Mouse (Mus musculus): ENCODE measurements around the gene Mprip. TPM values are rescaled to one million over a fixed set of nuclear protein-coding genes. Genes with fewer than 3 reads are reported as not detected.

The Mprip gene
- polyA plus RNA-seq, 1 experiment from 2014 or later, result 97.6 TPM

DNA sequence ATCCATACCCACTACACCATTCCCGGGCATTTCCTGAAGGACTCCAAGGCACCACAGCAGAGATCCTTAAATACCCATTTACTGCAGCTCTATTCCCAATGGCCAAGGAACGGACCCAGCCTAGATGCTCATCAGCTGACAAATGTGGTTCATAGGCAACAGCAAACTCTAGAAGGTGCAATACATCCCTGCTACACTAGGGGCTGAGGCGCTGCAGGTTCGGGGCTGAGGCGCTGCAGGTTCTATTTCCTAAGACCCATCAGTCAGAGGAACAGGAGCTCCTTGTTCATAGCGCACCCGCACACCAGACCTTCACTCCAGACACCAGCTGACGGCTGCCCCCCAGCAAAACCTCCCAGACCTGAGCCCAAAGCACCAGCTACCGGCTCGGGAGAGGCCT lies 139.3 kb downstream of the Mprip start:
- WGBS, result 88% methylated on average over 10 of the region's 10 CpGs
- DNase-seq (ENCODE audit: low spot score), result no peak
- Histone ChIP-seq H3K27me3 (ENCODE audit: control insufficient read depth, insufficient read depth, low read length) (no peaks in the 10 kb centered on the region), H3K4me1 (replicated peaks; ENCODE audit: control insufficient read depth, insufficient read depth, low read length) (no peaks in the 10 kb centered on the region), H3K9ac (ENCODE audit: low read length) (no peak overlapping the region), H3K4me3 (ENCODE audit: low read depth, low read length) (no peak overlapping the region), H3K9me3 (ENCODE audit: control insufficient read depth, low read length) (no peaks in the 10 kb centered on the region), H3K27ac (ENCODE audit: low read depth, low read length) (no peak overlapping the region), H3K4me2 (ENCODE audit: low read depth, low read length, severe bottlenecking) (no peak overlapping the region), H3K36me3 (ENCODE audit: control insufficient read depth, insufficient read depth, low read length) (peaks cover 12% of the 10 kb centered on the region; the same call in 1 of the 2 replicates)
- no peak for ATAC-seq (replicated peaks; ENCODE audit: low FRiP score)

DNA sequence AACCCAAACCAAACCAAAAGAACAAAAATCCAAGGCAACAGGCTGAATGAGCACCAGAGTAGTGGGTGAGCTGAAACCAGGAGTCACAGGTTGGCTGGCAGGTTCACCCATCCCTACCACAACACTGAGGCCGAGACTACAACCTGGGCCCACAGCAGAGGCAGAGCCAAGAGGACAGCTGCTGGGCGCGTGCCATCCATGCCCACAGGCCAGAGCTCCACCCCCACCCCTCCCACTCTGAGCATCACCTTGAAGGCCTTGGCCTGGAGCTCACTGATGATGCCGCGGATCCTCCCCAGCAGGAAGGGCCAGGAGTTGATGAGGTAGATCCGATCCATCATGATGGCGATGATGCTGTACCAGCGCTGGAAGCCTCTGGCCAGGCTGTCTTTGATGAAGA lies 140.8 kb downstream of the Mprip start:
- no peak overlapping the region for H3K4me3 ChIP-seq (ENCODE audit: low read depth, low read length)
- H3K4me1 ChIP-seq (replicated peaks; ENCODE audit: control insufficient read depth, insufficient read depth, low read length), result no peaks in the 10 kb centered on the region
- H3K27me3 ChIP-seq (ENCODE audit: control insufficient read depth, insufficient read depth, low read length), result no peaks in the 10 kb centered on the region
- DNase-seq (ENCODE audit: low spot score) (peak; percentile 36), ATAC-seq (replicated peaks; ENCODE audit: low FRiP score) (no peak)
- H3K4me2 ChIP-seq (ENCODE audit: low read depth, low read length, severe bottlenecking), result no peak overlapping the region
- no peak overlapping the region for H3K9ac ChIP-seq (ENCODE audit: low read length)
- 98% methylated on average over 8 of the region's 8 CpGs for WGBS
- no peaks in the 10 kb centered on the region for H3K9me3 ChIP-seq (ENCODE audit: control insufficient read depth, low read length)
- H3K36me3 ChIP-seq (ENCODE audit: control insufficient read depth, insufficient read depth, low read length), result peaks cover 12% of the 10 kb centered on the region; the same call in 1 of the 2 replicates
- no peak overlapping the region for H3K27ac ChIP-seq (ENCODE audit: low read depth, low read length)

DNA sequence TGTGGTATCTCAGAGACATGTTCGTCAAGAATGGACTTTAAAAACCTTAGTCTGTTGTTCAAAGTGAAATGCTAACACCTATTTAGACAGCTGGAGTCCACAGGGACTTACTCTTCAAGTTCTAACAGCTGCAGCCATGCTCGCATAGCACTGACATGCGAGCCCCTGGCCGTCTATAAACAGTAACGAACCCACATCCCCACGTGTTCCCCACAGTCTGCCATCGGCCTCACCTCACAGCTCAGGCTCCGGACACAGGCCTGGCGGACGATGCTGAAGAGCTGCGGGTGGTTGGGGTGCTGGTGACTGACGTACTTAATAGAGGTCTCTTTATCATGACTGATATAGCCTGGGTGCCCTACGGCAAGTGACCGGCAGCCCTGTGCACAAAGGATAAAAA lies 142.4 kb downstream of the Mprip start:
- Histone ChIP-seq H3K4me1 (replicated peaks; ENCODE audit: control insufficient read depth, insufficient read depth, low read length) (peaks cover 2% of the 10 kb centered on the region; the same call in 1 of the 2 replicates), H3K27ac (ENCODE audit: low read depth, low read length) (no peak overlapping the region), H3K4me2 (ENCODE audit: low read depth, low read length, severe bottlenecking) (no peak overlapping the region), H3K27me3 (ENCODE audit: control insufficient read depth, insufficient read depth, low read length) (no peaks in the 10 kb centered on the region), H3K9ac (ENCODE audit: low read length) (no peak overlapping the region), H3K9me3 (ENCODE audit: control insufficient read depth, low read length) (no peaks in the 10 kb centered on the region), H3K4me3 (ENCODE audit: low read depth, low read length) (no peak overlapping the region), H3K36me3 (ENCODE audit: control insufficient read depth, insufficient read depth, low read length) (peaks cover 9% of the 10 kb centered on the region; the same call in 1 of the 2 replicates)
- ATAC-seq (replicated peaks; ENCODE audit: low FRiP score) (no peak), DNase-seq (ENCODE audit: low spot score) (peak; percentile 49)
- 91% methylated on average over 14 of the region's 14 CpGs for WGBS

DNA sequence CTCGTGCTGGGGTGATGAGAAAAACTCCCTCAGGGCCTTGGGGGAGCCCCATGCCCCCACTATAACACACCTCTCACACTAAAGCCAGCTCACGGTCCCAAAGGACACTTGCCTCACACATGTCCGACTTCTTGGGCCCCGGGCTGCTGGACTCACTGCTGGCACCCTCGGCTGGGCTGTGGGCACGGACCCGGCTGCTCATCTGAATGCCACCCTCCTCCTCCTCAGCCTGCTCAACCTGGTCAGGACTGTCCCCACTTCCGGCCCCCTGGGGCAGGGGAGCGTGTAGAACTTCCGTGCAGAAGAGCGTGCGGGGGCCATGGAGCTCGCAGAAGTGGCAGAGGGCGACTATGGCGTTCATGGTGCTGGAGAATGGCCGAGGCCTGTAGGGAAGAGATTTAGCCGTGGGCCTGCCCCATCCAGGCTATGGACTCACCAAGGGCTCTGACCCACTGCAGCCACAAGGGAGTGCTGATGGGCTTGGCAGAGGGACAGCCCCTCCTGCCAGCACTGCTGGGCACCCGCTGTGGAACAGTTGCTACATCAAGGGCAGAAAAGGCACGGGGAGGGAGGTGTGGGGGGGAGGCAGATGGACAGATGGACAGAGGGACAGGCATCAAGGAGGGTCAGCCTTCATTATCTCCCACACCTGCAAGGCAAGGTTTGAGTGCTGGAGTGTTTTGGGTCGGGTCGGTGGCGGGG lies 143.5 kb downstream of the Mprip start:
- H3K27ac ChIP-seq (ENCODE audit: low read depth, low read length), result no peak overlapping the region
- H3K36me3 ChIP-seq (ENCODE audit: control insufficient read depth, insufficient read depth, low read length), result peaks cover 4% of the 10 kb centered on the region; the same call in 1 of the 2 replicates
- no peak overlapping the region for H3K4me3 ChIP-seq (ENCODE audit: low read depth, low read length)
- H3K9ac ChIP-seq (ENCODE audit: low read length), result no peak overlapping the region
- 91% methylated on average over 22 of the region's 22 CpGs for WGBS
- peaks cover 5% of the 10 kb centered on the region; the same call in 1 of the 2 replicates for H3K4me1 ChIP-seq (replicated peaks; ENCODE audit: control insufficient read depth, insufficient read depth, low read length)
- no peak overlapping the region for H3K4me2 ChIP-seq (ENCODE audit: low read depth, low read length, severe bottlenecking)
- H3K27me3 ChIP-seq (ENCODE audit: control insufficient read depth, insufficient read depth, low read length), result no peaks in the 10 kb centered on the region
- DNase-seq (ENCODE audit: low spot score) (peak; percentile 49), ATAC-seq (replicated peaks; ENCODE audit: low FRiP score) (no peak)
- no peaks in the 10 kb centered on the region for H3K9me3 ChIP-seq (ENCODE audit: control insufficient read depth, low read length)

DNA sequence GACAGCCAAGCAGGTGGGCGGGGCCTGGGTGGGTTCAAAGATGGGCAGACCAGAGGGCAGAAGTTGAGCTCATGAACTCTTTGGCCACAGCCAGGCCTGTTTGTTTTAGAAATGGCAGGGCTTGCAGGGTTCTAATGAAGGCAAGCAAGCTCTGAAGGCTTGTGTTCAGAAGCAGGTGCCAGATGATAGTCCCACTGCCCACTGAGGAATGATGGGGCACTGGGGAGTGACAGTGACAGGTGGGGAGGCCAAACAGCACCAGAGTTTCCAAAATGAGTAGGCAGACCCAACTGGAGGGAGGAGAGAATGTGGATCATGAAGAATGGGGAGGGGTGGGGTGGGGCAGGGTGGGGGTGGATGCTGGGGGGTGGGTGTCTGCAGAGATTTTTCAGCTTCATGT lies 144.2 kb downstream of the Mprip start:
- Histone ChIP-seq H3K4me3 (ENCODE audit: low read depth, low read length) (no peak overlapping the region), H3K4me2 (ENCODE audit: low read depth, low read length, severe bottlenecking) (no peak overlapping the region), H3K27me3 (ENCODE audit: control insufficient read depth, insufficient read depth, low read length) (no peaks in the 10 kb centered on the region), H3K36me3 (ENCODE audit: control insufficient read depth, insufficient read depth, low read length) (peaks cover 4% of the 10 kb centered on the region; the same call in 1 of the 2 replicates), H3K4me1 (replicated peaks; ENCODE audit: control insufficient read depth, insufficient read depth, low read length) (peaks cover 5% of the 10 kb centered on the region; the same call in 1 of the 2 replicates), H3K9me3 (ENCODE audit: control insufficient read depth, low read length) (no peaks in the 10 kb centered on the region), H3K9ac (ENCODE audit: low read length) (no peak overlapping the region), H3K27ac (ENCODE audit: low read depth, low read length) (no peak overlapping the region)
- ATAC-seq (replicated peaks; ENCODE audit: low FRiP score), result no peak
- DNase-seq (ENCODE audit: low spot score), result no peak
- WGBS, result 100% methylated on average over 1 of the region's 1 CpGs

DNA sequence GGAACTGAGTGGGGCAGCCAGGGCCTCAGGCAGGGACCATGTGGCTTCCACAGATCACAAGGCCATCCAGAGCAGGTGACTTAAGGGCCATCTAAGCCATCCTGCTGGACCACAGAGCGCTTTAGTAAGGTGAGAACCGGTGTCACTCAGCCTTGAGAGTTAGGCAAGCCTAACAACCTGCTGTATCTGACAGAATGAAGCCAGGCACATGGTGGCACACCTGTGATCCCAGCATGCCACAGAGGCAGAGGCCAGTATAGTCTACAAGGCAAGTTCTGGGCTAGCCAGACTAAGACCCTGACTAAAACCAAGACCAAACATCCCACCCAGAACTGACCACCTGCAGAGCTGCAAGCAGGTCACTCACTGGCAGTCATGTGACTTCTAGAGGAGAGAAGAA lies 144.6 kb downstream of the Mprip start:
- H3K27me3 ChIP-seq (ENCODE audit: control insufficient read depth, insufficient read depth, low read length), result no peaks in the 10 kb centered on the region
- no peak overlapping the region for H3K9ac ChIP-seq (ENCODE audit: low read length)
- no peak overlapping the region for H3K4me3 ChIP-seq (ENCODE audit: low read depth, low read length)
- H3K36me3 ChIP-seq (ENCODE audit: control insufficient read depth, insufficient read depth, low read length), result peaks cover 2% of the 10 kb centered on the region; the same call in 1 of the 2 replicates
- no peaks in the 10 kb centered on the region for H3K9me3 ChIP-seq (ENCODE audit: control insufficient read depth, low read length)
- DNase-seq (ENCODE audit: low spot score) (peak; percentile 41), ATAC-seq (replicated peaks; ENCODE audit: low FRiP score) (no peak)
- no peak overlapping the region for H3K27ac ChIP-seq (ENCODE audit: low read depth, low read length)
- no peak overlapping the region for H3K4me2 ChIP-seq (ENCODE audit: low read depth, low read length, severe bottlenecking)
- 91% methylated on average over 2 of the region's 2 CpGs for WGBS
- peaks cover 5% of the 10 kb centered on the region; the same call in 1 of the 2 replicates for H3K4me1 ChIP-seq (replicated peaks; ENCODE audit: control insufficient read depth, insufficient read depth, low read length)

DNA sequence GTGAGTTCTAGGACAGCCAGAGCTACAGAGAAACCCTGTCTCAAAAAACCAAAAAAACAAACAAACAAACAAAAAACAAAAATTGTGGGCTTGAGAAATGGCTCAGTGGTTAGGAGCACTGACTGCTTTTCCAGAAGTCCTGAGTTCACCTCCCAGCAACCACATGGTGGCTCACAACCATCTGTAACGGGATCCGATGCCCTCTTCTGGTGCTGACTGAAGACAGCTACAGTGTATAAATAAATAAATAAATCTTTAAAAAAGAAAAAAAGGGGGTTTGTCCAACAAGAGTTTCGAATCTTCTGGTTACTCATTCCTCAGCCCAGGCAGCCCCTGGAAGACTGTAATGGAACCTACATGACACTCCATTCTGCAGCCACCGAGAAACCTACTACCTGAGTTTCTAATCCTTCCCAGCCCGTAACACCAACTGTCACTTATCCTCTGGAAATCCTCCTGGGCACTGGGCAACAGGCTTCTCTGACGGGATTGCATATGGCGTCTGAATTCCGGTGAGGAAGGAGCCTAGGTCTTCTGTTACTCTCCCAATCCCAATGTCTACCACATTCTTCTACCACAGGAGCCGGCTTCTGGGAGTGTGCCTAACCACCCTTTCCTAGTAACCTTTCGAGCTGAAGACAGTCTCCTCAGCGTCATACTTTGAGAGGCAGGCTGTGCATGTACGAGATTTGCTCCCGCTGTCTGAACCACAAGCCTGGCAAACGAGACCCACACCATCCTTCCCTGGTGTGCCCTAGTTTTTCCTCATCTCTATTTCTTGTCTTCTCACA lies 147.3 kb downstream of the Mprip start:
- DNase-seq (ENCODE audit: low spot score) (peak; percentile 45), ATAC-seq (replicated peaks; ENCODE audit: low FRiP score) (no peak)
- peak overlapping the region; percentile 71 for H3K4me3 ChIP-seq (ENCODE audit: low read depth, low read length)
- peak overlapping the region; percentile 88 for H3K4me2 ChIP-seq (ENCODE audit: low read depth, low read length, severe bottlenecking)
- peaks cover 5% of the 10 kb centered on the region; the same call in 1 of the 2 replicates for H3K4me1 ChIP-seq (replicated peaks; ENCODE audit: control insufficient read depth, insufficient read depth, low read length)
- H3K27ac ChIP-seq (ENCODE audit: low read depth, low read length), result no peak overlapping the region
- 71% methylated on average over 14 of the region's 14 CpGs for WGBS
- H3K9me3 ChIP-seq (ENCODE audit: control insufficient read depth, low read length), result no peaks in the 10 kb centered on the region
- no peak overlapping the region for H3K9ac ChIP-seq (ENCODE audit: low read length)
- no peaks in the 10 kb centered on the region for H3K27me3 ChIP-seq (ENCODE audit: control insufficient read depth, insufficient read depth, low read length)
- no peaks in the 10 kb centered on the region; the same call in 1 of the 2 replicates for H3K36me3 ChIP-seq (ENCODE audit: control insufficient read depth, insufficient read depth, low read length)

DNA sequence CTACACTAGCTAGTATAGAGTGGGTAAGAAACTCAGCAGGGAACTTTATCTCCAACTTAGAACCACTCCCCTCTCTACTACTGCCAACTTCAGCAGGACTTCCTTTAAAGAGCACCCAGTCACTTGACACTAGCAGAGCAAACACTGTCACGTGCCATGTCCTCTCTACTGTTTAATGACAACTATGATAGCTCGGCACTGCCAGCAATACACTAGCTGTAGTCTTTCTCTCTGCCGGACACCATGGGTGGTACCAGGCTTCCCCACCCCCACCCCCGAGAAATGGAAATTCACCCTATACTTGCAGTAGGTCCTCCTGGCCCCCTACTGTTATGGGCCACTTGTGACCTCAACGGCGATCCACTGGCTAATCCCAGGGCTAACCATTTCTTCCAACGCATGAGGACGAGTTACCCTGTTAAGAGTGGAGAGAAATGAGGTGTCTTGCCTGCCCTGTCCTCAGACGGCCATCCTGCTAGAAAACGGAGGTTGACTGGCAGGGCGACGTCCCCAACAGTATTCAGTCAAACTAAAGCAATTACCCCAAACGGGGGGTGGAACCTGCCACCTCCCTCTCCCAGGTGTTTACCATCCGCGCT lies 148.1 kb downstream of the Mprip start:
- Histone ChIP-seq H3K36me3 (ENCODE audit: control insufficient read depth, insufficient read depth, low read length) (no peaks in the 10 kb centered on the region), H3K4me3 (ENCODE audit: low read depth, low read length) (peak overlapping the region; percentile 71), H3K9me3 (ENCODE audit: control insufficient read depth, low read length) (no peaks in the 10 kb centered on the region), H3K4me1 (replicated peaks; ENCODE audit: control insufficient read depth, insufficient read depth, low read length) (peaks cover 5% of the 10 kb centered on the region; the same call in 1 of the 2 replicates), H3K27ac (ENCODE audit: low read depth, low read length) (peak overlapping the region; percentile 94; the same call in 1 of the 2 replicates), H3K4me2 (ENCODE audit: low read depth, low read length, severe bottlenecking) (peak overlapping the region; percentile 88), H3K9ac (ENCODE audit: low read length) (peak overlapping the region; percentile 97), H3K27me3 (ENCODE audit: control insufficient read depth, insufficient read depth, low read length) (no peaks in the 10 kb centered on the region)
- WGBS, result 1% methylated on average over 15 of the region's 15 CpGs
- ATAC-seq (replicated peaks; ENCODE audit: low FRiP score) (no peak), DNase-seq (ENCODE audit: low spot score) (no peak)
